Mouse (Mus musculus): ENCODE results near the gene Hook2. TPM values are rescaled to one million over a fixed set of nuclear protein-coding genes. Genes with fewer than 3 reads are reported as not detected.

Gene Hook2
- polyA plus RNA-seq, 1 experiment from 2014 or later: 24.2 TPM

DNA sequence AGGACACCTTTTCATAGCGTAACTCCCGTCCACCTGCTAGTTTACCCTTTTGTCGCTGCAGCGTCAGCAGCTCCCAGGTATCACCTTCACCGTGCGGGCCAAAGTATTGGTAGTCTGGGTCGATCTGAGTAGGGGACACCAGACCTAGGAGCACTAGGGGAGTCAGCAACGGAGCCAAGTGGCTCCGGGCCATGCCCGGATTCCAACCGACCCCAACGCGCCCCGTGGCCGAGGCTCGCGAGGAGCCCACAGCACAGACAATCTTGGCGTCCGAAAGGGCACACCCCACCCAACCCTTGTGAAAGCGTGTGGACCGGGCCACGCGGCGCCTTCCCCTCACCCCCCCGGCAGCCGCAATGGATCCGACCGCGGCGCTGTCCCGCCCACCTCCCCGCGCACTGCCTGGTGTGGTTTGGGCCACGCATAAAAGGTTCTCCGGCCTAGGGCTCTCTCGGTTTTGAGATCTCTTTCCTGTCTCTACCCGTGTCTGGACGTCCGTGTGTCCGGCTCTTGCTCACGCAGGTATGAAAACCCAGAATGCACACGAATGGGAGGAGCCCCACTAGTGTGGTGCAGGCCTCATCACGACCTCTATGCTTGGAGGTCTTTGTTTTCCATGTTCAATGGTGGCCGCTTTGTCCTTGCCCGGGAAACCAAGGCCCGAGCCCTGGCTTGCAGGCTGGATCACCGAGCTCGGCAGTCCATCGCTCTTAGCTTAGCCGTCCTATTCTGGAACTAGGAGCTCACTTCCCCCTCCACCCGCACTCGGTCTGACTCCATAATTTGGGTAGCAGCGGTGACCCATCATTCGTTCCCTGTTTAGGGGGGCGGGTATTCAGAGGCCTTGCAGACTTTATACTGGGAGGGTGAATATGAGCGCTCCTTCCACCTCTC lies 20.9 kb upstream of the Hook2 start, which contains the start of the genes Gm49661, Prdx2 and Rnaseh2a:
Gene Gm49661 (minus strand): TSS at position 193 of the 894 bp plus-strand sequence.
Gene Prdx2 (plus strand): TSS at position 347 of the 894 bp plus-strand sequence.
Gene Rnaseh2a (minus strand): TSS at position 527 of the 894 bp plus-strand sequence.
- Histone ChIP-seq H3K4me3 (ENCODE audit: low read length) (peak within 1 kb of the TSS; percentile 80), H3K9ac (ENCODE audit: low read length) (peak within 1 kb of the TSS; percentile 85), H3K4me1 (replicated peaks; ENCODE audit: control insufficient read depth, insufficient read depth, low read length) (peaks cover 29% of the 10 kb centered on the region), H3K27me3 (ENCODE audit: control insufficient read depth, insufficient read depth, low read depth, low read length) (no peaks in the 10 kb centered on the region), H3K36me3 (ENCODE audit: control insufficient read depth, insufficient read depth, low read length) (peaks cover 18% of the 10 kb centered on the region), H3K27ac (ENCODE audit: low read length) (peak within 1 kb of the TSS; percentile 89), H3K9me3 (ENCODE audit: control insufficient read depth, low read length) (no peaks in the 10 kb centered on the region), H3K4me2 (ENCODE audit: low read depth, low read length) (peak within 1 kb of the TSS; percentile 78)
- WGBS: under 1% methylated on average over 52 of the region's 56 CpGs
- peak; percentile 76 for ATAC-seq (ENCODE audit: low read depth)

DNA sequence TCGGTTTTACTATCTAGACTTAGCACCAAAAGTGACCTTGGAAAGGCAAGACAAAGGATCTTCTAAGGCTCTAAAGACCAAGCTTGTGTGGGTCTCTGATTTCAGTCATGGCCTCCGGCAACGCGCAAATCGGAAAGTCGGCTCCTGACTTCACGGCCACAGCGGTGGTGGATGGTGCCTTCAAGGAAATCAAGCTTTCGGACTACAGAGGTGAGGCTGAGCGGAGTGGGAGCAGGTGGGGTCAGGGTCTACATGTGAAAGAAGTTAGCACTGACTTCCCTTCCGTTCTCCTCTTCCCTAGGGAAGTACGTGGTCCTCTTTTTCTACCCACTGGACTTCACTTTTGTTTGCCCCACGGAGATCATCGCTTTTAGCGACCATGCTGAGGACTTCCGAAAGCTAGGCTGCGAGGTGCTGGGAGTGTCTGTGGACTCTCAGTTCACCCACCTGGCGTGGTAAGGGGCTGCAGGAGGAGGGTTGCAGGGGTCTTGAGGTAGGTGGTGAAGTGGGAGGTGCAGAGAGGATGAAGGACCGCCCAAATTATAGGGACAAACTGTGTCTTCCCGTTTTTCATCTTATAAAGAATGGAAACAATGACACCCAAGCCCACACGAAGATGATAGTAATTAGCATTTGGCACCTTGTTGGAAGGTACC lies 20.1 kb upstream of the Hook2 start:
- no peak for ATAC-seq (ENCODE audit: low read depth)
- Histone ChIP-seq H3K9me3 (ENCODE audit: control insufficient read depth, low read length) (no peaks in the 10 kb centered on the region), H3K27me3 (ENCODE audit: control insufficient read depth, insufficient read depth, low read depth, low read length) (no peaks in the 10 kb centered on the region), H3K4me1 (replicated peaks; ENCODE audit: control insufficient read depth, insufficient read depth, low read length) (peaks cover 31% of the 10 kb centered on the region), H3K27ac (ENCODE audit: low read length) (peak overlapping the region; percentile 89), H3K4me2 (ENCODE audit: low read depth, low read length) (peak overlapping the region; percentile 78), H3K9ac (ENCODE audit: low read length) (peak overlapping the region; percentile 85), H3K4me3 (ENCODE audit: low read length) (peak overlapping the region; percentile 80), H3K36me3 (ENCODE audit: control insufficient read depth, insufficient read depth, low read length) (peaks cover 21% of the 10 kb centered on the region)
- 3% methylated on average over 21 of the region's 21 CpGs for WGBS

DNA sequence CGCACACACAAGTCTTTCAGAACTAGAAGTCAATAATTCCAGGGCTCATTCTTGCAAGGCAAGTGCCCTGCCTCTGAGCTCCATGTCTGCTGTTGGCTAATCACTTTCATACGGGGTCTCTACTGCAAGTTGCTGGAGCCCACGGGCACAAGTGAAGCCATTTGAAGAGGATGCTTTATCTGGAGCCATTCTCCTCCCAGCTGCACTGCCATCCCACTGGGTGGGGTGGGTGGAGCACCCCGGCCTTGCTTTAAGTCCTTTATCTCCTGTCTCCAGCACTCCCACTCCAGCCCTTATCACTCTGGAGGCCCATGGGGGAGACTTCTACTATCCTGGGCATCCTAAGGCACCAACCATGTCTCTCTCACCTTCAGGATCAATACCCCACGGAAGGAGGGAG lies 19.5 kb upstream of the Hook2 start:
- Histone ChIP-seq H3K27ac (ENCODE audit: low read length) (no peak overlapping the region), H3K4me2 (ENCODE audit: low read depth, low read length) (peak overlapping the region; percentile 78), H3K9me3 (ENCODE audit: control insufficient read depth, low read length) (no peaks in the 10 kb centered on the region)

DNA sequence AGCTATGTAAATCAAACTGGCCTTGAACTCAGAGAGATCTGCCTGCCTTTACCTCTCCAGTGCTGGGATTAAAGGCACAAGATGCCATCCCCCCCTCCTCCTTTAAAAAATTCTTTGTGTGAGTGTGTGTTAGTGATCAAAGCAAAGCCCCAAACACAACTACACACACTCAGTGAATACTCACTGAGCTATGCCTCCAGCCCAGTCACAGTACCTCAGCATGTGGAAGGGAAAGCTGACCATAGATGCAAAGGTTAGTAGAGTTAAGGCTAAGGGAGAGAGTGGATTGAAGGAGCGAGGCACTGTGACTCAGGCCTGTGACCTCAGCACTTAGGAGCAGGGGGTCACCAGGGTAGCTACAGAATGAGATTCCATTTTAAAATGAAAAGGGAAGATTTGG lies 17.3 kb upstream of the Hook2 start:
- Histone ChIP-seq H3K4me3 (ENCODE audit: low read length) (no peak overlapping the region), H3K4me2 (ENCODE audit: low read depth, low read length) (no peak overlapping the region), H3K4me1 (replicated peaks; ENCODE audit: control insufficient read depth, insufficient read depth, low read length) (peaks cover 45% of the 10 kb centered on the region)

More for the DNA sequence above, 19.5 kb upstream of the Hook2 start:
- WGBS: 52% methylated on average over 5 of the region's 5 CpGs
- no peak for ATAC-seq (ENCODE audit: low read depth)
- Histone ChIP-seq H3K4me1 (replicated peaks; ENCODE audit: control insufficient read depth, insufficient read depth, low read length) (peaks cover 36% of the 10 kb centered on the region), H3K4me3 (ENCODE audit: low read length) (peak overlapping the region; percentile 80), H3K9ac (ENCODE audit: low read length) (peak overlapping the region; percentile 85), H3K36me3 (ENCODE audit: control insufficient read depth, insufficient read depth, low read length) (peaks cover 21% of the 10 kb centered on the region), H3K27me3 (ENCODE audit: control insufficient read depth, insufficient read depth, low read depth, low read length) (no peaks in the 10 kb centered on the region)

DNA sequence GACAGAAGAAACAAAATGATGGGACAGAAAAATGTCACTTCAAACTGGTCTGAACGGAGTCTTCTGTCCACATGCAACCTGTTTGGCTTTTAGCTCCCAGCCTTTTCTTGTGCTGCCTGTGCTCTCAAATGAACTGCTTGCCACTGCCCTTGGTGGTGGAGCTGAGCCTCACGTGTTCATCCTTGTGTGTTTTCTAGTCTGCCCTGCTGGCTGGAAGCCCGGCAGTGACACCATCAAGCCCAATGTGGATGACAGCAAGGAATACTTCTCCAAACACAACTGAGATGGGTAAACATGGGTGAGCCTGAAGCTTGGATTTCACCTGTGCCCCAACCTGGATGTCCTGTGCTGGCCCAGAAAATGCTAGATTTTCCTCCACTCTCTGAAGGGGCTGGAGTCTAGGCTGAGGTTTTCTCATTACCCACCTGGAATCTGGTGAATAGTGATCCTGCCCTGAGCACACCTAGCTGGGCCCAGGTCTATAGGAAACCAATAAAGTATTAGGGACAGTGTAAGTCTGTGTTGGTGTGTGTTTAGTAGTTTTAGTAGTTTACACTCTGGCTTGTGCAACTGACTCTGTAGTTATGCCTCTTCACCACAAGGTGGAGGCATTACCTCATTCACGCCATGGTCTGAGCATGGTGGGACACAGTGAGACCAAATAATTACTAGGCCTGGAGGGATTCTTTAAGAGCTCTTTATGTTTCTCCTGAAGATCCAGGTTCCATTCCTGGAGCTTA lies 16.4 kb upstream of the Hook2 start:
- no peak overlapping the region for H3K4me2 ChIP-seq (ENCODE audit: low read depth, low read length)
- no peak overlapping the region for H3K4me3 ChIP-seq (ENCODE audit: low read length)
- ATAC-seq (ENCODE audit: low read depth): no peak
- H3K36me3 ChIP-seq (ENCODE audit: control insufficient read depth, insufficient read depth, low read length): peaks cover 21% of the 10 kb centered on the region
- H3K9me3 ChIP-seq (ENCODE audit: control insufficient read depth, low read length): no peaks in the 10 kb centered on the region
- no peaks in the 10 kb centered on the region for H3K27me3 ChIP-seq (ENCODE audit: control insufficient read depth, insufficient read depth, low read depth, low read length)
- peaks cover 46% of the 10 kb centered on the region for H3K4me1 ChIP-seq (replicated peaks; ENCODE audit: control insufficient read depth, insufficient read depth, low read length)
- no peak overlapping the region for H3K9ac ChIP-seq (ENCODE audit: low read length)
- WGBS: 53% methylated on average over 4 of the region's 4 CpGs
- H3K27ac ChIP-seq (ENCODE audit: low read length): peak overlapping the region; percentile 37; the same call in 1 of the 2 replicates

More for the DNA sequence above, 17.3 kb upstream of the Hook2 start:
- H3K36me3 ChIP-seq (ENCODE audit: control insufficient read depth, insufficient read depth, low read length): peaks cover 21% of the 10 kb centered on the region
- no peaks in the 10 kb centered on the region for H3K9me3 ChIP-seq (ENCODE audit: control insufficient read depth, low read length)
- H3K27ac ChIP-seq (ENCODE audit: low read length): no peak overlapping the region
- no peak overlapping the region for H3K9ac ChIP-seq (ENCODE audit: low read length)
- 78% methylated on average over 1 of the region's 1 CpGs for WGBS
- H3K27me3 ChIP-seq (ENCODE audit: control insufficient read depth, insufficient read depth, low read depth, low read length): no peaks in the 10 kb centered on the region
- ATAC-seq (ENCODE audit: low read depth): no peak

DNA sequence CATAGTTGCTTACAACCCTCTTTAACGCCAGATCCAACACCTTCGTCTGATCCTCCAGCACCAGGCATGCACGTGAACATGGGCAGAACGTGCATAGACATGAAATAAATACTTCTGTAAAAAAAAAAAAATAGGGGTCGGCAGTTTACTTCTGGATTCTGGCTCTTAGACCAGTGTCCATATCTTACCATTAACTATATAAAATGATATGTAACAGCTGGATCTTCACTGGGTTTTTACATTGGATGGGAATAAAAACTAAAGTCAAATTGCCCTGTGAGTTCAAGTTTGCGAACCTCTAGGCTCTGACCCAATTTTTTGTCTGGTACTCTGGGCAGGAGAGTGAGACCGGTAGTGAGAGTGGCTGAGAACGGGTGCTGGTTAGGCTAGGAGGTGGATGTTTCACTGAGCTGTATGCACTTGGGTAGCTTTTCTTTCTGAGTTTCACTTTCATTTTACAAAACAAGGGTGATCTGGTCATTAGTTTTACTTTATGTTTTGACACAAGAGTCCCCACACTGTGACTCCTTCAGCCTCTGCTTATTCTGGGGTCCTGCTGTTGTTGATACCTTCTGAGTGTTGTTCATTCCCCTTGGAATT lies 15.8 kb upstream of the Hook2 start:
- peaks cover 52% of the 10 kb centered on the region for H3K4me1 ChIP-seq (replicated peaks; ENCODE audit: control insufficient read depth, insufficient read depth, low read length)
- ATAC-seq (ENCODE audit: low read depth): no peak
- H3K4me2 ChIP-seq (ENCODE audit: low read depth, low read length): no peak overlapping the region
- H3K4me3 ChIP-seq (ENCODE audit: low read length): no peak overlapping the region
- no peaks in the 10 kb centered on the region for H3K9me3 ChIP-seq (ENCODE audit: control insufficient read depth, low read length)
- H3K27me3 ChIP-seq (ENCODE audit: control insufficient read depth, insufficient read depth, low read depth, low read length): no peaks in the 10 kb centered on the region
- peak overlapping the region; percentile 20; the same call in 1 of the 2 replicates for H3K9ac ChIP-seq (ENCODE audit: low read length)
- H3K27ac ChIP-seq (ENCODE audit: low read length): peak overlapping the region; percentile 37; the same call in 1 of the 2 replicates
- H3K36me3 ChIP-seq (ENCODE audit: control insufficient read depth, insufficient read depth, low read length): peaks cover 21% of the 10 kb centered on the region
- 72% methylated on average over 8 of the region's 8 CpGs for WGBS

DNA sequence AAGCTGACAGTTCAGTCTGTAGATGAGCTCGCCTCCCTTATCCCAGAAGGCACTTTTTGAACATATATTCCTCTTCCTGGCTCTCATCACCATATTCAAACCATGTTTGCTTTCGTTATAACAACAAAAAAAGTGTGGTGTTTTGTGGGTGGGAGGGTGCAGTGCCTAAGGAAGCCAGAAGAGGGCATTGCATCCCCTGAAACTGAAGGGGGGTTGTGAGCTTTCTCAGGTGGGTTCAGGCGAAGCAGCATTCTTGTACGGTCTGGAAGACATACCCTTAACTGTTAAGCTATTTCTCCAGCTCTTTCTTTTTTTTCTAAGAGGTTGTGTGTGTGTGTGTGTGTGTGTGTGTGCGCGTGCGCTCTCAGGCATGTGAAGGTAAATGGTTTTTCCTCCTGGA lies 15.0 kb upstream of the Hook2 start:
- 33% methylated on average over 7 of the region's 7 CpGs for WGBS
- H3K9me3 ChIP-seq (ENCODE audit: control insufficient read depth, low read length): no peaks in the 10 kb centered on the region
- no peak overlapping the region for H3K4me3 ChIP-seq (ENCODE audit: low read length)
- H3K27ac ChIP-seq (ENCODE audit: low read length): no peak overlapping the region; the same call in 1 of the 2 replicates
- H3K4me2 ChIP-seq (ENCODE audit: low read depth, low read length): peak overlapping the region; percentile 93
- H3K36me3 ChIP-seq (ENCODE audit: control insufficient read depth, insufficient read depth, low read length): peaks cover 21% of the 10 kb centered on the region
- H3K4me1 ChIP-seq (replicated peaks; ENCODE audit: control insufficient read depth, insufficient read depth, low read length): peaks cover 56% of the 10 kb centered on the region
- H3K9ac ChIP-seq (ENCODE audit: low read length): no peak overlapping the region; the same call in 1 of the 2 replicates
- H3K27me3 ChIP-seq (ENCODE audit: control insufficient read depth, insufficient read depth, low read depth, low read length): no peaks in the 10 kb centered on the region
- ATAC-seq (ENCODE audit: low read depth): no peak

DNA sequence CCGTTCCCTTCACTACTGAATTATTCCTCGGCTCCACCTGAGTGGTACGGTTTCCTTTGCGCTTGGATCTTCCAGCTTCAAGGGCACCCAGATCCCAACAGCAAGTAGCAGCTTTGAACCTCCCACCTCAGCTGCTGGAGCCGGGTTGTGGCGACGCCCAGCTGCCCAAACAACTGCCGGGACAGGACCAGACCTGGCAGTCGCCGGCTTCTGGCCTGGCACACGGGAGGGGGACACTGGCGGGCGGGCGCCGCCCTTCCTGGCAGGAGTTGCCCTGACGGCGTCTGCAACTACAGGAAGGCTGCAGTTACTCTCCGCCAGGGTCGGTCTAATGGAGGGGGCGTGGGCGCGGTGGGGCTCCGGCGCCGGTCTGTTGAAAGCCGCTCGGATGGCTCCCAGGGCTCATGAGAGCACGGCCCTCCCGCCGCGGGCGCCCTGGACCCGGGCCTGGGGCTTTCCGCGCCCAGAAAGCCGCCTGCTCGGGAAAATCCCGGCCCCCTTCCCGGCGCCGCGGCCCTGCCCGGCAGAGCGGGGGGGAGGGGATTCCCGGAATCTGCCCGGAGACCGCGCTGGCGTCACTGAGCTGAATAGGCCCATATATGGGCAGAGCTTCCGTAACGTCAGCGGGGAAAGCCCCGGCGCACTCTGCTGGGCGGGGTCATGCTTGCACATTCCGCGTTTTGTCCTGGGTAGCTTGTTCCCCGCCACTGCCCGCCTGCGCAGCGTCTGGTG lies 14.2 kb upstream of the Hook2 start:
- ATAC-seq (ENCODE audit: low read depth): peak; percentile 70
- Histone ChIP-seq H3K27ac (ENCODE audit: low read length) (peak overlapping the region; percentile 96), H3K9me3 (ENCODE audit: control insufficient read depth, low read length) (no peaks in the 10 kb centered on the region), H3K4me1 (replicated peaks; ENCODE audit: control insufficient read depth, insufficient read depth, low read length) (peaks cover 56% of the 10 kb centered on the region), H3K27me3 (ENCODE audit: control insufficient read depth, insufficient read depth, low read depth, low read length) (no peaks in the 10 kb centered on the region), H3K4me3 (ENCODE audit: low read length) (peak overlapping the region; percentile 70), H3K36me3 (ENCODE audit: control insufficient read depth, insufficient read depth, low read length) (peaks cover 20% of the 10 kb centered on the region; the same call in 1 of the 2 replicates), H3K4me2 (ENCODE audit: low read depth, low read length) (peak overlapping the region; percentile 93), H3K9ac (ENCODE audit: low read length) (peak overlapping the region; percentile 75)
- under 1% methylated on average over 56 of the region's 61 CpGs for WGBS

Data from lung, embryonic 16.5 days (tissue).